Mouse (Mus musculus) olfactory bulb, adult 2 months (tissue): ENCODE data around the gene Snrpc.

Source experiments
- CTCF ChIP-seq: fragments of 200-500 bp; IDR thresholded peaks from 2 replicates; pipeline ENCODE4 v1.5.1; 2012; ENCODE audit warnings: low read depth, mild to moderate bottlenecking, low read length, moderate library complexity; ENCODE audit not compliant: insufficient read depth
- POLR2A ChIP-seq: fragments of 200-500 bp; IDR thresholded peaks from 2 replicates; pipeline ENCODE4 v1.6.1; 2012; ENCODE audit warnings: mild to moderate bottlenecking, low read depth, low read length, moderate library complexity; ENCODE audit not compliant: insufficient read depth

DNA sequence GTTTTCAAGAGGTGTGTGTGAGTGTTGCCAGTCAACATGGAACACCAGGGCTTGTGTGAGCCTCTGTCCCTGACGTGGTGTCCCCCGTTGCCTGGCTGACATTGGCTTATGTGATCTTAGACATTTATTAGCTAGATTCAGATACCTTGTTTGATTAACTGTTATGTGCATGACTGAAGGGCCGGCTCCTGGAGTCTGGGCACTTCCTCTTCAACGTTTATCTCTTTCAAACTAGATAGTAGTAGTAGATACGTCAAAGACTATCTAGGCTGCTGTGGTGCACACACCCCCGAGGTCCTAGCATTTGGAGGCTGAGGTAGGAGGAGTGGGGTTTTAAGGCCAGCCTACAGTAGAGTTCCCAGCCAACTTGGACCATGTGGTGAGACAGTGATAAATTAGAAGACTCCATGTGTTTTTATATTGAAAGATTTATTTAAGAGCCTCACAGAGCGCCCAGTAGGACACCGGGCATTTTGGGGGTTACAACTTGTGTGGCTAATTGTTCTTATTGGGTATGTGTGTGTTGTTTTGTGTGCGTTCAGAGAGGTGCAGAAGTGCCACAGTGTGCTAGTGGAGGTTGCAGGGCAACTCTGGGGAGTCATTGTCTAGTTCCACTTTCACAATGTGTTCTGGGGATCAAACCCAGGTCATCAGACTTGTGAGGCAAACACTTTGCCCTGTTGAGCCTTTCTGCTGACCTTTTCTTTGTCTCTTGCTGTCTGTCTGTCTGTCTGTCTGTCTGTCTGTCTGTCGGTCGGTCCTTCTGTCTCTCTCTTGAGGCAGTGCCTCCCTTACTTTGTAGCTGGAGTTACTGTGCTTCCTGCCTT is 19.9 kb downstream of the Snrpc start:
- TF ChIP-seq CTCF (no peak), POLR2A (no peak)
